Mouse (Mus musculus): ENCODE results near the gene Esyt2.

DNA sequence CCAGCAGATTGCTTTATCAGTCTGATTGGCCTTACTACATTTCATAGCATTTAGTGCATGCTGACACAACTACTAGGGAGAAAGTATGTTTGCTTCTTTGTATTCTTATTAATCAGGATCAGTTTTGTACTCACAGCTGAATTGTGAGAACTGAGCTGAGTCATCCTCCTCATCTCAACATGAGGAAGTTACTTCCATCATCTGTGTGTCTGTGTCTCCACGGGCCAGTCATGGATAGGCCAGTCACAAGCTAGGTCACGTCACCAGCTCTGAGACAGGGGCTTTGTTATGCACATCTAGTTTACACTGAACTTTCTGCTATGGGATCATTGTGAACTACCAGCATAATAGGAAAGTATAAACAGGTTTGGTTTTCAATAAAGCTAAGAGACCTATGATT, 152.7 kb downstream of the Esyt2 start:
- TF ChIP-seq POLR2A (IDR thresholded peaks at IDR 0.05; ENCODE audit: insufficient read depth, low read depth, low read length): no peak
- TF ChIP-seq CTCF (IDR thresholded peaks at IDR 0.05): no peak
- TF ChIP-seq EP300 (IDR thresholded peaks at IDR 0.05; ENCODE audit: insufficient read depth, low read depth, low read length): no peak
